Mouse (Mus musculus) C2C12 (cell line): Measurements from ENCODE around the gene Pgm5.

Experiments used
- CEBPB ChIP-seq: IDR thresholded peaks from one replicate; pipeline ENCODE4 v1.6.1; 2011; ENCODE audit warnings: low read depth, mild to moderate bottlenecking, control low read depth, moderate library complexity
- CTCF ChIP-seq: IDR thresholded peaks from one replicate; pipeline ENCODE4 v1.5.1; 2011; ENCODE audit not compliant: control insufficient read depth, insufficient read depth, insufficient read length
- FOSL1 ChIP-seq: IDR thresholded peaks from one replicate; pipeline ENCODE4 v1.8.0; 2011; ENCODE audit warnings: mild to moderate bottlenecking, low read length; ENCODE audit not compliant: poor library complexity, insufficient read depth, severe bottlenecking
- MAX ChIP-seq: IDR thresholded peaks from one replicate; pipeline ENCODE4 v1.6.1; 2011; ENCODE audit warnings: mild to moderate bottlenecking, control low read depth
- MYOD1 ChIP-seq: IDR thresholded peaks from one replicate; pipeline ENCODE4 v1.6.1; 2011; ENCODE audit warnings: low read depth; ENCODE audit not compliant: control insufficient read depth, insufficient read length
- USF1 ChIP-seq: IDR thresholded peaks from one replicate; pipeline ENCODE4 v1.6.1; 2011; ENCODE audit warnings: low read depth, mild to moderate bottlenecking, control low read depth, moderate library complexity

GRCm38 (mm10) chr19:24652342-24653019, 209.2 kb downstream of the Pgm5 start:
- TF ChIP-seq CTCF (no peak), USF1 (no peak), CEBPB (no peak), FOSL1 (no peak), MAX (no peak), MYOD1 (no peak)
